Mouse (Mus musculus): Measurements from ENCODE around the gene Vmn2r74.

Gene Vmn2r74

GRCm38 (mm10) chr7:85961529-85961928, at the start of gene Vmn2r74:
Gene Vmn2r74 (minus strand): TSS chr7:85961629.
- no peak for DNase-seq

GRCm38 (mm10) chr7:86007533-86007932, 46.1 kb upstream of the Vmn2r74 start:
- no peak for DNase-seq
